Mouse (Mus musculus) megakaryocyte, embryonic 14.5 days (primary cell): ENCODE measurements at regions not wholly inside any gene's neighbourhood (a gene's known extent, or its start where the extent isn't known, plus 50 kb on each side); places are given as distances from the start of the nearest gene placed in this dataset.

Experiments used
- FLI1 ChIP-seq: IDR thresholded peaks from 2 replicates; pipeline ENCODE4 v1.6.1; 2012; ENCODE audit warnings: low read length, inconsistent platforms, mixed read lengths
- GATA1 ChIP-seq: IDR thresholded peaks from 3 replicates; pipeline ENCODE4 v1.6.1; 2012; ENCODE audit warnings: mixed read lengths, low read length, inconsistent platforms, borderline replicate concordance

DNA sequence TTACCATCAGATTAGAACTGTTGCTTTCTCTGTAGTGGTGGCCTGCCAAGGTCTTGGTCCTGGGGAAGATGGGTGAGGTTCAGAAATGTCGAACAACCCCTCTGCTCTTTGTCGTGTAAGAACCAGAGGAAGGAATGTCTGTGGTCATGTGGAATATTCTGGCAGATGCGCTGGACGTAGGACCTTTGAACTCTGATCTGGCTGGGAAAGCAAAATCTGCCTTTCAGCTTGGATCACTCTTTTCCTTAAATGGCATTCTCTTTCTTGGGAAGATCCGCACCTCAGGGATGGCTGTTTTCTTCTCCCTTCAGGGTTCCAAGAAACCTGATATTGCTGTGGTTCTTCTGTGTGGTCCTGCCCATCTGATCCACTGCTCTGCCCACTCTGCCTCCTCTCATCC, 155.8 kb upstream of the Jun start:
- TF ChIP-seq GATA1 (no peak), FLI1 (no peak)
